Mouse (Mus musculus) thymus, postnatal 0 days (tissue): ENCODE data around the gene Dock8. TPM values are rescaled to one million over a fixed set of nuclear protein-coding genes. Genes with fewer than 3 reads are reported as not detected.

Source experiments
- DNase-seq: peaks from one replicate; pipeline ENCODE4 v3.0.0-alpha.2; 2015; ENCODE audit warnings: low spot score
- polyA plus RNA-seq: library from polyadenylated mRNA; unstranded; fragments of >200 nt; fragmentation: Nextera tagmentation; extraction: Ambion mirVana; gene quantifications from 2 replicates; pipeline ENCODE4 v1.2.1, GENCODE M21; 2015

The Dock8 gene
- polyA plus RNA-seq, result 66.7 and 80.1 TPM in 2 replicates

GRCm38 (mm10) chr19:24999201-24999886 lies at the start of gene Dock8:
Dock8 (plus strand) TSS chr19:24999534.
- peak; percentile 74 for DNase-seq

GRCm38 (mm10) chr19:24958531-24958930 lies 40.8 kb upstream of the Dock8 start:
- DNase-seq, result peak; percentile 77

- peak; percentile 100 for DNase-seq
Observed at GRCm38 (mm10) chr19:24961172-24961962, 38.0 kb upstream of the Dock8 start, which contains the start of gene Cbwd1. Cbwd1 (minus strand) TSS chr19:24961610.

- no peak for DNase-seq
Observed at GRCm38 (mm10) chr19:24966203-24966602, 33.1 kb upstream of the Dock8 start.

- DNase-seq, result no peak
Observed at GRCm38 (mm10) chr19:24966941-24967340, 32.4 kb upstream of the Dock8 start.

GRCm38 (mm10) chr19:24971307-24971706 lies 28.0 kb upstream of the Dock8 start:
- DNase-seq, result peak; percentile 55

- DNase-seq, result no peak
Observed at GRCm38 (mm10) chr19:24972701-24973390, 26.5 kb upstream of the Dock8 start.

GRCm38 (mm10) chr19:24977991-24978390 lies 21.3 kb upstream of the Dock8 start:
- no peak for DNase-seq

GRCm38 (mm10) chr19:24978852-24979842 lies 20.2 kb upstream of the Dock8 start:
- DNase-seq, result no peak

- DNase-seq, result no peak
Observed at GRCm38 (mm10) chr19:24981294-24981693, 18.0 kb upstream of the Dock8 start.

- DNase-seq, result no peak
Observed at GRCm38 (mm10) chr19:24983050-24983449, 16.3 kb upstream of the Dock8 start.

GRCm38 (mm10) chr19:24983857-24984498 lies 15.4 kb upstream of the Dock8 start:
- no peak for DNase-seq

- no peak for DNase-seq
Observed at GRCm38 (mm10) chr19:24985045-24985444, 14.3 kb upstream of the Dock8 start.

- no peak for DNase-seq
Observed at GRCm38 (mm10) chr19:24987355-24987754, 12.0 kb upstream of the Dock8 start.

- DNase-seq, result no peak
Observed at GRCm38 (mm10) chr19:24988831-24989230, 10.5 kb upstream of the Dock8 start.

GRCm38 (mm10) chr19:24990138-24990822 lies 9.1 kb upstream of the Dock8 start:
- DNase-seq, result peak; percentile 79

GRCm38 (mm10) chr19:24993526-24993925 lies 5.8 kb upstream of the Dock8 start:
- DNase-seq, result peak; percentile 32

GRCm38 (mm10) chr19:24994900-24995299 lies 4.4 kb upstream of the Dock8 start:
- no peak for DNase-seq
